Mouse (Mus musculus) right cerebral cortex, postnatal 25 days (tissue): ENCODE data around the gene Slc38a3.

ENCODE experiments used
- DNase-seq: peaks from one replicate; pipeline ENCODE4 v3.0.0; 2022

Slc38a3 gene

GRCm38 (mm10) chr9:107669480-107669945 lies at the start of gene Slc38a3:
Gene Slc38a3, minus strand, starts transcription at chr9:107669530.
- DNase-seq, result no peak

GRCm38 (mm10) chr9:107716951-107717350 lies 47.6 kb upstream of the Slc38a3 start:
- DNase-seq, result no peak

GRCm38 (mm10) chr9:107715632-107716031 lies 46.3 kb upstream of the Slc38a3 start:
- no peak for DNase-seq

GRCm38 (mm10) chr9:107714221-107714952 lies 45.1 kb upstream of the Slc38a3 start:
- no peak for DNase-seq

GRCm38 (mm10) chr9:107709697-107710483 lies 40.6 kb upstream of the Slc38a3 start, which contains the start of gene Sema3f:
Gene Sema3f, minus strand, starts transcription at chr9:107710475.
- peak; percentile 77 for DNase-seq

- no peak for DNase-seq
Measured at GRCm38 (mm10) chr9:107709096-107709696, 39.9 kb upstream of the Slc38a3 start.

GRCm38 (mm10) chr9:107708439-107709095 lies 39.2 kb upstream of the Slc38a3 start:
- no peak for DNase-seq

GRCm38 (mm10) chr9:107707701-107708438 lies 38.5 kb upstream of the Slc38a3 start:
- peak; percentile 36 for DNase-seq

- no peak for DNase-seq
Measured at GRCm38 (mm10) chr9:107706781-107707211, 37.5 kb upstream of the Slc38a3 start.

- DNase-seq, result no peak
Measured at GRCm38 (mm10) chr9:107703337-107704122, 34.2 kb upstream of the Slc38a3 start.

GRCm38 (mm10) chr9:107702606-107703185 lies 33.4 kb upstream of the Slc38a3 start:
- no peak for DNase-seq

- peak; percentile 76 for DNase-seq
Measured at GRCm38 (mm10) chr9:107701594-107701993, 32.3 kb upstream of the Slc38a3 start.

- peak; percentile 68 for DNase-seq
Measured at GRCm38 (mm10) chr9:107700114-107700571, 30.8 kb upstream of the Slc38a3 start.

GRCm38 (mm10) chr9:107699376-107699980 lies 30.1 kb upstream of the Slc38a3 start:
- DNase-seq, result no peak

- no peak for DNase-seq
Measured at GRCm38 (mm10) chr9:107698611-107699190, 29.4 kb upstream of the Slc38a3 start.

- DNase-seq, result no peak
Measured at GRCm38 (mm10) chr9:107697811-107698521, 28.6 kb upstream of the Slc38a3 start.

GRCm38 (mm10) chr9:107696845-107697610 lies 27.7 kb upstream of the Slc38a3 start:
- no peak for DNase-seq

- DNase-seq, result no peak
Measured at GRCm38 (mm10) chr9:107696106-107696479, 26.8 kb upstream of the Slc38a3 start.
